Mouse (Mus musculus) heart, postnatal 10 days (tissue): ENCODE measurements around the gene Upk1b. TPM values are rescaled to one million over a fixed set of nuclear protein-coding genes. Genes with fewer than 3 reads are reported as not detected.

Experiments
- DNase-seq, 2 experiments: peaks; one replicate each; pipeline ENCODE4 v3.0.0; 2021
- intact Hi-C: fragments of 180-260 bp; cut with DNase I; formaldehyde crosslinking; loops from one replicate; pipeline ENCODE4 v1.15.1; 2025
- total RNA-seq, 2 experiments: library from RNA; stranded (reverse); gene quantifications; 2 replicates each; pipeline ENCODE4 v1.2.3; 2021

Gene Upk1b
- total RNA-seq, 2 experiments from 2014 or later, result 6.2 to 7.9 TPM

DNA sequence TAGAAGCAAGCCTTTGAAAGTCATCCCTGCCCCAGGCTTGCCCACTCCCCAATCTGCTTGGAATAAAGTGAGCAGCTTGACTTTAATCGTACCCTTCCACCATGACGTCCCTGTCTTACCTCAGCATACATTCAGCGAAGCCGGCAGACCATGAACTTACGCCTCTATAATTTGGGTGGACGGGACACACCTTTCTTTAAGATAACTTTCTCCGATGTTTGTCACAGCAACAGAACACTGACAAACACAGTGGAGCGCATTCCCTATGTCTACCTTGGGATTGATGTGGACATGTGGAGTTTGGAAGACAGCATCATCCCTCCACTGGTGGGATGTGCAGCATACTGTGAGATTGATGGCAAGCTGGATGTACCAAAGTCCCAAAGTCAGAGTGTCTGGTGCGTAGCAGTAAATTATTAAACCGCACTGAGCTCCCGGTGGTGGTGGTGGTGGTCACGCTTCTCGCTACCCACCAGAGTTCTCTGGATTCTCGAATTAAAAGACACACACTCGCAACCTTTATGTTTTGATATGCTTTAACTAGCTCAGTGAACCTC lies 71.5 kb downstream of the Upk1b start:
- intact Hi-C loops, result loop anchor here (10.0 kb wide), 1 partner anchor 194 kb away; no protein-coding TSS in a partner anchor
- no peak for DNase-seq

DNA sequence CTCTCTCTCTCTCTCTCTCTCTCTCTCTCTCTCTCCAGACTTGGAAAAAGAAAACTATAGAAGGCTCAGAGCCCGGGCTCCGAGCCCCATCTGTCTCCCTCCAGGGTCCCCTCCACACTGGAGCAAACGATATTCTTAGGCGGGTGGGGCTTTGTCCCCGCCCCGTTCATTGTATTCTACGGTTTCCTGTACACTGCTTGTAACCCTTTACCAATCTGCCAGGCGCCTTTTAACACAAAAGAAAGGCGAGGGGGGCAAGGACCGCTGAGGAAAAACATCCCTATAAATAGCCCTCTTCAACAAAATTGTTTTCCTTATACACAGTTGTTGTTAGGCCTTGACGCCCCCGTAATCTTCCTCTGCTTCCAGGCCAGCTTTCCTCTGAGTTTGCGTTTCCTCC lies 75.2 kb downstream of the Upk1b start:
- intact Hi-C loops, result loop anchor here (10.0 kb wide), 1 partner anchor 190 kb away; no protein-coding TSS in a partner anchor
- peak; percentile 48 to 55 for DNase-seq

DNA sequence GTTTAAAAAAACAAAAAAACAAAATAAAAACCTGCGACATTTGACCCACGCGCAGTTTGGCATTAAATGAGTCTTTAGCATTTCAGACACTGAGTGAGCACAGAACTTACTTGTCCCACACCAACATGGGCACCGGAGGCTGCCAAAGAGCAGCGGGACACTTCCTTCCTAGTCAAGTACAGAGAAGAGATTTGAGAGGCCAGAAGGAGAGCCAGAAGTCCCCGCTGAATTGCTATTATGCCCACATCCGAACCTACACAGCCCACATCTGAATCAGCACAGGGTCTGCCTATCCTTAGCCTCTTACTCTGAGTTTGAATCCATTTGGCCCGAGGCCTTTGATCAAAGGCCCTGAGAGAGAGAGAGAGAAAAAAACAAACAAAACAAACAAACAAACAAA lies 75.9 kb downstream of the Upk1b start:
- DNase-seq, result peak in 1 of 2 experiments; percentile 22
- intact Hi-C loops, result loop anchor here (10.0 kb wide), 1 partner anchor 189 kb away; no protein-coding TSS in a partner anchor

Other genes starting within 250 kb of the Upk1b start
- 10 to 100 TPM; 24.2 to 30.8 TPM for gene Tmem39a, start 241.6 kb downstream of the Upk1b start, total RNA-seq
- gene Arhgap31, start 87.1 kb downstream of the Upk1b start, total RNA-seq, result 10 to 100 TPM; 58.3 to 65.7 TPM
- 10 to 100 TPM; 10.1 to 13.0 TPM for gene B4galt4, start 58.1 kb downstream of the Upk1b start, total RNA-seq
- not detected for gene 4930435E12Rik, start 28.4 kb upstream of the Upk1b start, total RNA-seq
- gene Igsf11, start 92.3 kb upstream of the Upk1b start, total RNA-seq, result under 1 TPM; 0.42 to 0.57 TPM